Mouse (Mus musculus) adrenal gland, adult 18-20 months (tissue): ENCODE data around the gene Itk. TPM values are rescaled to one million over a fixed set of nuclear protein-coding genes. Genes with fewer than 3 reads are reported as not detected.
"Not testable (repeated sequence)": the region's sequence is repeated elsewhere in the genome, so short reads cannot be mapped to it uniquely, and the experiment has no call there.

Source experiments
- DNase-seq, 2 experiments: peaks; one replicate each; pipeline ENCODE4 v3.0.0; 2021 to 2022; ENCODE audit warnings: low spot score in 2 of 2
- long read RNA-seq, 2 experiments: library from polyadenylated mRNA; stranded (forward); transcript quantifications; one replicate each; pipeline ENCODE4 v2.0.0; 2021
- total RNA-seq, 2 experiments: library from RNA; stranded (reverse); gene quantifications; 1 replicate in 1 of 2; 2 replicates in 1 of 2; pipeline ENCODE4 v1.2.3; 2021

Itk gene
- total RNA-seq, result under 1 TPM; 0.23 to 0.58 TPM
- long read RNA-seq, experiment 1, full-length matches to known transcripts, result 1 of 1 reads
- long read RNA-seq, experiment 1, partial matches to known transcripts, result 0 of 1 reads
- long read RNA-seq, experiment 1, other reads (novel, unspliced or antisense), result 0 of 1 reads
- long read RNA-seq, experiment 2, result 0 reads

DNA sequence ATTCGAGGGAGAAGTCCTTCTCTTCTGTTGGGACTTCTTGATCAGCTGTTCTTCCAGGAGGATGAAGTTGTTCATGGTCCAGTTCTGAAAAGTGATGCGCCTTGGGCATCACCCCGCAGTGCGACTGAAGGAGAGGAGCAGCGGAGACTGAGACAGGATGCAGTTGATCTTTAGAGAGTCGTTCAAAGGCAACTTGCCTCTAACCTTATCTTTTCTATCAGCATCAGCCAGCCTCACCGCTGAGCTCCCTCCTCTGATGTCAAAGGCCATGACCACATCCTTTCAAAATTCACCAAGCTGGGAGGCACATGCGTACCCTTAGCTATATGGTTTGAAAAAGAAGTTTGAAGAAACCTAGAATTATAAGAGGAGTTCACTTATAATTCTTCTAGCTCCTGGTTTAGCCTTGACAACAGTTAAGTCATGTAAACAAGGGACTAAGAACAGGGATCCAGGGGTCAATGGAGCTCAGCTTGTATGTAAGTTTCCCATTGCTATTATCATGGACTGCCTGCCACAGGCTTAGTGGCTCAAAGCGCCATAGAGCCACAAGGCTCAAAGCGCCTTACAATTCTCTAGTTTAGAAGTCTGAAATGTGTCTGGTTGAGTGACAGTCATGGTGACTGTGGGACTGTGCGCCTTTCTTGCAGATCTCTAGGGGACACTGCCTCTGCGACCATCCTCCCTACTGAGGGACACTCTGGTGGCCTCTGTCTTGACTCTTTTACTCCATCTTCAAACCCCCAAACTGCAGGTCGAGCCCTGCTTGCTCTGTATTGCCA lies at the start of gene Itk:
Itk (minus strand) TSS at position 180 of the 782 bp plus-strand sequence.
- no peak for DNase-seq

DNA sequence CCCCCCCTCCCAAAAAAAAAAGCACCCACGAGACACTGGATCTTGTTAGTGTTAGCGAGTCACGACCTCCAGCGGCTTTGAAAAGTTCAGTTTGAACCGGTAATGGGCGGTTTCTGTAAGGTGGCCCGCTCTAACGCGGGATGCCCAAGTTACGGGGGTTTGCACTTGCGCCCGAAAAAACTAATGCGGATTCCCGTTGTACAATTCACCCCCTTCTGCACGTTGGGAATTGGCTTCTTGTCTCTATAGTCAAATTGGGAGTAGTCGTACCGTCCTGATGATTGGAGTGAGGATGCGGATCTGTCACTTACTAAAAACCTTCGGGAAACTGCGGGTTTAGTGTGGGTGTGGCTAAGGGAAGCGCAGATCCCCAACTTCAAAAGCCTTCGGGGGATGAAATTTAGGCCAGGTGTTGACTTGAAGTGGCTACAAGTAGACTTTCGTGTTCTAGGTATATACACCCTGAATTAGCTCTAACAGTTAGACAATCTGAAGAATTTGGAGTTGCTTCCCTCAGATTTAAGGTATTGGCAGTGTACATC lies 48.2 kb upstream of the Itk start:
- DNase-seq, result peak; percentile 6 to 26

DNA sequence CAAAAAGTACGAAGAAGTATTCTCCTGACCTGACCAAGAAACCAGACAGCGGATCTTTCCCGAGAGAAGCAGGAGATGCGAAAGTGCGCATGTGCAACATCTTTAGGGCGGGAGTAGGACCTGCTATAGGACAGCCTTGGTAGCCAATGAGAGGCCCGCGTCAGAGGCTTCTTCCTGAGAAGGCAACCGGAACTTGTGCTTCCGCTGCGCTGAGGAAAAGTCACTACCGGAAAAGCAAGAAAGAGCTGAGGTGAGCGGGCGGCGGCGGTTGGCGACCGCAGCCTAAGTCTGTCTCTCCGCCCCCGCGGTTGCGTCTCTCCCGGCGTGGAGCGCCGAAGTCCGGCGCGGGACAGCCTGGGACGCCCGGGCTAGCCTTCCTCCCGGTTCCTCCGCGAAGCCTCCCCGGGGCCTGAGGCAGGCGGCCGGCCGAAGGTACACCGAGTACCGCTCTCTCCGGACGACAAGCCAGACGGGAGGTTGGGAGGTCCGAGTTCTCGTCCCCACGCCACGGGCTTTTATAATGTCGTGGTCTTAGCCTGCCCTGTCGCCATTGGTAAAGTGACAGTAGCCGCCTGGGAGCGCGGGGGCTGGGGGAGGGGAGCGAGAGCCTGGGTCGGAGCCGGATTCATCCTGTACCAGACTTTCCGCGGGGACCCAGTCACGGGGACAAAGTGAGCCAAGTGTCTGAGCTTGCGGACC lies 47.6 kb upstream of the Itk start, which contains the start of gene Med7:
Med7 (plus strand) TSS at position 166 of the 699 bp plus-strand sequence.
- peak; percentile 82 to 85 for DNase-seq

DNA sequence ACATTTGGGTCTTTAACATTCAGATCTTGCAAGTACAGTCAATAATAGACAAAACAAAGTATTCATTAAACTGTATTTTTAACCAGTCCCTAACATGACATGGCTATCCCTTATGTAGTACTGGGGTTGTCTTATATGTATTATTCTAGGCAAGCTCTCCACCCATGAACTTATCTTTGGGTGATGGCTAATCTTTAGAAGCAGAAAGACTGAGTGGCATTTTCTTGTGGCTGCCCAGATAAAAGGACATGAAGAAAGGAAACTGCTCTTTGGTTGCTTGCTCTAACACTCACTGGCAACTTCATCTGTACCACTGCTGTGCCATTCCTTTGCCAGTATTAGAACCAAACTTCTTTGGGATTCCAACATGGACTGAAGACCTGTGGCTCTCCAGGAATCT lies 46.0 kb upstream of the Itk start:
- DNase-seq, result no peak

DNA sequence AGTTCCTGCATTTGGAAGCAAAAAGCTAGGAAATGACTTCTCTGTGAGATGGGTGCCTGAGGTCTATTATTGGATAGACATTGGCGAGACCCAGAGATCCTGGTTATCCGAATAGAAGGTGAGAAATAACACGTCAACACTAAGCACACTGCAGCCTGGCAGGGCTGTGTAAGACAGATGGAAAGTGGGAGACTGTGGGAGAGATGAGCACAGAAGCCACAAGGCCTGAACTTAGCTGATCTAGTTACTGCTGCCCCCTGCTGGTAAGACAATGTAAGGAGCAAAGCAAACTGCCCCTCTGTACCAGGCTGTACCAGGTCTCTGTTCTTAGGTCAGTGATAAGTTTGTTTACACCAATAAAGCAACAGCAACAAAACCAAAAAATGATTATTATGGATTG lies 41.8 kb upstream of the Itk start:
- DNase-seq, result peak; percentile 67 to 74

DNA sequence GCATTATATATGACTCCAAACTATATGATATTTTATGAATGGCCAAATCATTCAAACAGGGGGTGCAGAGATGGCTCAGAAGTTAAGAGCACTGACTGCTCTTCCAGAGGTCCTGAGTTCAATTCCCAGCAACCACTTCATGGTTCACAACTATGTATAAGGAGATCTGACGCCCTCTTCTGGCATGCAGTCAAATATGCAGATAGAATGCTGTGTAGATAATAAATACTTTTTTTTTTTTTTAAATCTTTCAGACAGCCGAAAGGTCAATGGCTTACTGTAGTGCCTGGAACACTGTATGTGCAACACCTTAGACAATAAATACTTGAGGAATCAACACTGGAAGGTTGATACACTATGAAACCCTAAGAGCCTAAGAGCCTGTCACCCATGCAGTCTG lies 40.8 kb upstream of the Itk start:
- DNase-seq, result no peak

DNA sequence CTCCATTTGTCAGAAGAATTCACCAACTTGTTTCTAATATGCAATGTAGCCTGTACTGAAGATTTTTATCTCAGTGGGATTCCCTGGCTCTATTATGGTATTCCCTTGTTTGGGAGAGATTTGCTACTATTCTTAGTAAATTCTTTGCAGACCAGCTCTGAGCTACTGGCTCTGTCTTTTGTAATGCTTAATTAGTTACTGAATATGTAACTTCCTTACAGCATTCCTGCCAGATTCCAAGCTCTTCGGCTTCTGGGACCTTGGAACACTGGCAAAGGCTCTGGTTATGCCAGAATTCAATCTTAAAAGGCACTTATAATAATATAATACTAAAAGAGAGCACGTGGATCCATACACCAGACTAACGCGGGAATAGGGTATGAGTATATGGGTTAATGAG lies 38.8 kb upstream of the Itk start:
- not testable (repeated sequence) for DNase-seq

- no peak for DNase-seq
Measured at GRCm38 (mm10) chr11:46421086-46421888, 32.0 kb upstream of the Itk start.

- no peak for DNase-seq
Measured at GRCm38 (mm10) chr11:46418860-46419259, 29.5 kb upstream of the Itk start.

DNA sequence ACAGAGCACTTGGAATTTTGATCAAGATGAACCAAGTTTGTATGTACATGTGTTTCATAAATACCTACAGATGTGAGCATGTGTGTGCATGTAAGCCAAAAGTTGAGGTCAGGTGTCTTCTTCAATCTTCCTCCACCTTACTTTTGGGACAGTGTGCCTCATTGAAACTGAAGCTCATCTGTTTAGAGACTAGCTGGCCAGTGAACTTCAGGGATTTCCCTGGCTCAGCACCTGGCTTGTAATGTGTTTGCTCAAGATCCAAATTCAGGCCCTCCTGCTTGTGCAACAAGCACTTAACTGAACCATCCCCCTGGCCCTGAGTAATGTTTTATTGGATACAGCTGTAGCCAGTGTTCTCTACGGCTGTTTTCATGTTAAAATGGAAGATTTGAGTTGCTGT lies 29.1 kb upstream of the Itk start:
- DNase-seq, result no peak

DNA sequence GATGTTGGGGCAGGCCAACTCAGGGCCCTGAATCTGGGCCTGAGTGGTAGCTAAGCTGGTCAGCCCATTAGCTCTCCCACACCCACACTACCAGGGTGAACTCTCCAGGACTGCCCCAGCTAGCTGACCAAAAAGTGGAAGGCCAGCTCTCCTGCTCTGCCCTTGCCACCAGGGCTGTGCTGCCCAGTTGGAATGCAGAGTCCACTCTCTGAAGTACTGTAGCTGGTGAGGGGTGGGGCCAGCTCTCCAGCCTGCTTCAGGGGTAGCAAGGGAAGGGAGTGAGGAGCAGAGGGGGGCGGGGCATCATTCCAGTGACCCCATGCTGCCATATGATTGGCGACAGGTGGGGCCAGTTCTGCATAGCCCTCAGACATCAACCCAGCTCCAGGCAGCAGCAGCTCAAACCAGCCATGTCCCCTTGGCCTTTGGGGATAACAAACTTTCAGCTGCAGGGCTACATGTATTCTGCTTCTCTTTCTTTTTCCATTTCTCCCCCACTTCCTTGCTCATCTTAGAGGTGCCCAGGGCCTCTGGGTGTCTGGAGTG lies 20.8 kb upstream of the Itk start:
- no peak for DNase-seq

- no peak for DNase-seq
Measured at GRCm38 (mm10) chr11:46406721-46407120, 17.4 kb upstream of the Itk start.

DNA sequence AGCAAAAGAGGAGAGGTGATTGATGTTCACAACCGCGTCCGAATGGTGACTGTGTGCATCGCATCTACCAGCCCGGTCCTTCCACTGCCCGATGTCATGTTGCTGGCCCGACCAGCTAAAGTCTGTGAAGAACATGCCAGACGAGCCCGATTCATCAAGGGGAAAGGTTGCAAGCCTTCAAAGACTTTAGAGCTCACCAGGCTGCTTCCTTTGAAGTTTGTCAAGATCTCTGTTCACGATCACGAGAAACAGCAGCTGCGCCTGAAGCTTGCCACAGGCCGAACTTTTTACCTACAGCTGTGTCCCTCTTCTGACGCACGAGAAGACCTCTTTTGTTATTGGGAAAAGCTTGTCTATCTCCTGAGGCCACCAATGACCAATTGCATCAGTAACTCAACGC lies 15.7 kb upstream of the Itk start:
- DNase-seq, result no peak

GRCm38 (mm10) chr11:46401555-46401954 lies 12.2 kb upstream of the Itk start:
- no peak for DNase-seq

DNA sequence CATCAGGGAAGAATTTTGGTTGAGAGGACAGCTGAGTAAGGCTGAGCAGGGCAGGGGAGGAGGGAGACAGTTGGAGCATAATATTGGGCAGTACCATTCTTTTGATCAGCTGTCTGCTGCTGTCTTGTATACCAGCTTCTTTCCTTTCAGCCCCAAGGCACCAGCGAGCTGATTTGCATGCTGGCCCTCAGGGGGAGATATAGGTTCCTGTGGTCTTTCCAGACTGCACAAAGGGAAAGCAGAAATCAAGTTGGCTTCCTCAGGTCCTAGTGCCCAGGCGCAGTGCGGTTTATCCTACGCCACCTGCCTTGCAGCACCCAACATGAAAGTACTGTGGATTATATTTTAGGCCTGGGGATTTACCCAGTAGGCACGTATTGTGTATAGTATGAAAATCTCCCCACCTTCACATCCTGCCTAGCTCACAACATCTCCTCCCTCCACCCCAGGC lies 9.6 kb upstream of the Itk start:
- no peak for DNase-seq

DNA sequence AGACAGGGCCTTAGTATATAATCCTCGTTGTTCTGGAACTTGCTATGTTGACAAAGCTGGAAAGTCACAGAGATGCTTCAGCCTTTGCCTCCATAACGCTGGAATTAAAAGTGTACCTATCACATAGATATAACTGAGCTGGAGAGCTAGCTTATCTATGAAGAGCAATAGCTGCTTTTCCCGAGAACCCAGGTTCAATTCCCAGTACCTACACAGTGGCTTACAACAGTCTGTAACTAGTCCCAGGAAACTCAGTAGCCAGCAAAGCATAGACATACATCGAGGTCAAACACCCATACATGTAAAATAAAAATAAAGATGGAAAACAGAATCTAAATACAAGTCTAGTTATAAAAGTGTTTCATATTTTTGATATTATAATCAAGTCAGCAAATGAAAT lies 9.2 kb upstream of the Itk start:
- no peak for DNase-seq

- no peak for DNase-seq
Measured at GRCm38 (mm10) chr11:46397900-46398299, 8.6 kb upstream of the Itk start.

GRCm38 (mm10) chr11:46396860-46397179 lies 7.5 kb upstream of the Itk start:
- DNase-seq, result no peak

- no peak for DNase-seq
Measured at GRCm38 (mm10) chr11:46396167-46396859, 7.0 kb upstream of the Itk start, which contains the start of gene Fam71b. Gene Fam71b (plus strand): TSS chr11:46396559.

DNA sequence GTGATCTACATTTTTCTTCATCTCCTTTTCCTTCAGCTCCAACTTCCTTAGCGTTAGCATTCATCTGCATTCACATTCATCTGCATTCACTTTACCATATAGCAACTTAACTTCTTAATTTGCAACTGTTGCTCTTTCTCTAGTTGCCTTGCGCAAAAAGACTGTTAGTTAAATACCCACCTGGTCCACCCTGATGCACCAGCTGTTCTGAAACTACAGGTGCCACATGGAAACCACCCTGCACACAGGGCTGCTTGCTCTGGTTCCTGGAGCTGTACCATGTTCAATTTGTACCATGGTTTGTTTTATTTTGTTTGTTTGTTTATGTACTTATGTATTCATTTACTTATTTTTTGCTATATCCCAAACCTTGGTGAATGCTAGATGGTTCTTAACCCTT lies 6.4 kb upstream of the Itk start:
- DNase-seq, result no peak
